Mouse (Mus musculus): ENCODE results near the gene Pcyt1a. TPM values are rescaled to one million over a fixed set of nuclear protein-coding genes. Genes with fewer than 3 reads are reported as not detected.
"Not testable (repeated sequence)": the region's sequence is repeated elsewhere in the genome, so short reads cannot be mapped to it uniquely, and the experiment has no call there.

The Pcyt1a gene
- polyA plus RNA-seq, 1 experiment from 2014 or later: 48.0 TPM

- Histone ChIP-seq H3K9me3 (no peaks in the 10 kb centered on the region), H3K4me2 (replicated peaks) (no peak overlapping the region), H3K27ac (no peak overlapping the region), H3K9ac (replicated peaks) (no peak overlapping the region), H3K4me3 (replicated peaks) (no peak overlapping the region), H3K27me3 (no peaks in the 10 kb centered on the region), H3K4me1 (replicated peaks) (no peaks in the 10 kb centered on the region), H3K36me3 (no peaks in the 10 kb centered on the region)
- no peak for ATAC-seq
- whole genome bisulfite sequencing: 81% methylated on average over 2 of the region's 2 CpGs
Measured at GRCm38 (mm10) chr16:32485209-32485608, 54.5 kb downstream of the Pcyt1a start.

- H3K4me1 ChIP-seq (replicated peaks): no peaks in the 10 kb centered on the region
- no peak overlapping the region for H3K9ac ChIP-seq (replicated peaks)
- no peaks in the 10 kb centered on the region for H3K36me3 ChIP-seq
- no peak for ATAC-seq
- H3K4me2 ChIP-seq (replicated peaks): no peak overlapping the region
- H3K4me3 ChIP-seq (replicated peaks): no peak overlapping the region
- no peaks in the 10 kb centered on the region for H3K9me3 ChIP-seq
- H3K27me3 ChIP-seq: no peaks in the 10 kb centered on the region
- 81% methylated on average over 6 of the region's 6 CpGs for WGBS
- no peak overlapping the region for H3K27ac ChIP-seq
Measured at GRCm38 (mm10) chr16:32486046-32486445, 55.3 kb downstream of the Pcyt1a start.

GRCm38 (mm10) chr16:32487234-32488111 is 56.8 kb downstream of the Pcyt1a start, which contains the start of gene Slc51a:
Slc51a (minus strand) TSS chr16:32487879.
- Histone ChIP-seq H3K4me2 (replicated peaks) (no peak within 1 kb of the TSS), H3K4me3 (replicated peaks) (no peak within 1 kb of the TSS), H3K4me1 (replicated peaks) (no peaks in the 10 kb centered on the region), H3K36me3 (no peaks in the 10 kb centered on the region), H3K27me3 (no peaks in the 10 kb centered on the region), H3K27ac (no peak within 1 kb of the TSS), H3K9ac (replicated peaks) (no peak within 1 kb of the TSS), H3K9me3 (no peaks in the 10 kb centered on the region)
- no peak for ATAC-seq
- 59% methylated on average over 15 of the region's 15 CpGs for WGBS

GRCm38 (mm10) chr16:32488939-32489338 is 58.2 kb downstream of the Pcyt1a start:
- ATAC-seq: no peak
- 96% methylated on average over 3 of the region's 3 CpGs for WGBS

GRCm38 (mm10) chr16:32494371-32494770 is 63.6 kb downstream of the Pcyt1a start:
- H3K9me3 ChIP-seq; H3K27ac ChIP-seq; H3K4me1 ChIP-seq (replicated peaks); H3K36me3 ChIP-seq; H3K4me2 ChIP-seq (replicated peaks); H3K9ac ChIP-seq (replicated peaks); H3K4me3 ChIP-seq (replicated peaks); ATAC-seq; H3K27me3 ChIP-seq: not testable (repeated sequence)
- 80% methylated on average over 6 of the region's 6 CpGs for WGBS

More at GRCm38 (mm10) chr16:32488939-32489338, 58.2 kb downstream of the Pcyt1a start:
- Histone ChIP-seq H3K36me3 (no peaks in the 10 kb centered on the region), H3K9me3 (no peaks in the 10 kb centered on the region), H3K27ac (no peak overlapping the region), H3K27me3 (no peaks in the 10 kb centered on the region), H3K4me1 (replicated peaks) (no peaks in the 10 kb centered on the region), H3K4me2 (replicated peaks) (no peak overlapping the region), H3K4me3 (replicated peaks) (no peak overlapping the region), H3K9ac (replicated peaks) (no peak overlapping the region)

GRCm38 (mm10) chr16:32495965-32496364 is 65.2 kb downstream of the Pcyt1a start, which contains the start of gene Zdhhc19:
Zdhhc19 (plus strand) TSS chr16:32496265.
- WGBS: 77% methylated on average over 3 of the region's 3 CpGs

GRCm38 (mm10) chr16:32498996-32499395 is 68.3 kb downstream of the Pcyt1a start:
- 70% methylated on average over 13 of the region's 13 CpGs for WGBS
- no peak overlapping the region for H3K9ac ChIP-seq (replicated peaks)
- ATAC-seq: peak; percentile 28; the same call in 1 of the 2 replicates

More at GRCm38 (mm10) chr16:32495965-32496364, 65.2 kb downstream of the Pcyt1a start, which contains the start of gene Zdhhc19:
- ATAC-seq: no peak
- Histone ChIP-seq H3K9ac (replicated peaks) (no peak within 1 kb of the TSS), H3K36me3 (no peaks in the 10 kb centered on the region), H3K4me2 (replicated peaks) (no peak within 1 kb of the TSS), H3K27ac (no peak within 1 kb of the TSS), H3K9me3 (no peaks in the 10 kb centered on the region), H3K4me3 (replicated peaks) (no peak within 1 kb of the TSS), H3K27me3 (no peaks in the 10 kb centered on the region), H3K4me1 (replicated peaks) (no peaks in the 10 kb centered on the region)

GRCm38 (mm10) chr16:32499430-32500037 is 68.8 kb downstream of the Pcyt1a start:
- WGBS: 12% methylated on average over 22 of the region's 22 CpGs
- H3K9ac ChIP-seq (replicated peaks): peak overlapping the region; percentile 61

More at GRCm38 (mm10) chr16:32498996-32499395, 68.3 kb downstream of the Pcyt1a start:
- no peak overlapping the region for H3K27ac ChIP-seq
- no peaks in the 10 kb centered on the region for H3K9me3 ChIP-seq
- 0 out of 2 replicates have a peak overlapping the region, but pooled peaks have one; percentile 36 for H3K4me3 ChIP-seq (replicated peaks)
- H3K4me1 ChIP-seq (replicated peaks): no peaks in the 10 kb centered on the region
- H3K4me2 ChIP-seq (replicated peaks): peak overlapping the region; percentile 57; the same call in 1 of the 2 replicates
- H3K36me3 ChIP-seq: no peaks in the 10 kb centered on the region
- no peaks in the 10 kb centered on the region for H3K27me3 ChIP-seq

GRCm38 (mm10) chr16:32501459-32501858 is 70.7 kb downstream of the Pcyt1a start:
- 77% methylated on average over 7 of the region's 7 CpGs for WGBS
- H3K4me2 ChIP-seq (replicated peaks): no peak overlapping the region

More at GRCm38 (mm10) chr16:32499430-32500037, 68.8 kb downstream of the Pcyt1a start:
- H3K4me1 ChIP-seq (replicated peaks): no peaks in the 10 kb centered on the region
- no peak overlapping the region; the same call in 1 of the 2 replicates for H3K27ac ChIP-seq
- no peaks in the 10 kb centered on the region for H3K9me3 ChIP-seq
- ATAC-seq: peak; percentile 96
- H3K36me3 ChIP-seq: no peaks in the 10 kb centered on the region
- H3K27me3 ChIP-seq: no peaks in the 10 kb centered on the region
- peak overlapping the region; percentile 36 for H3K4me3 ChIP-seq (replicated peaks)
- peak overlapping the region; percentile 57 for H3K4me2 ChIP-seq (replicated peaks)

GRCm38 (mm10) chr16:32502621-32503335 is 72.1 kb downstream of the Pcyt1a start:
- H3K9ac ChIP-seq (replicated peaks): no peak overlapping the region
- H3K27me3 ChIP-seq: peaks cover 3% of the 10 kb centered on the region; the same call in 1 of the 2 replicates
- no peak overlapping the region for H3K4me2 ChIP-seq (replicated peaks)
- no peaks in the 10 kb centered on the region for H3K9me3 ChIP-seq
- H3K27ac ChIP-seq: no peak overlapping the region
- H3K36me3 ChIP-seq: no peaks in the 10 kb centered on the region
- H3K4me3 ChIP-seq (replicated peaks): no peak overlapping the region
- H3K4me1 ChIP-seq (replicated peaks): no peaks in the 10 kb centered on the region
- ATAC-seq: no peak
- 89% methylated on average over 12 of the region's 12 CpGs for WGBS

More at GRCm38 (mm10) chr16:32501459-32501858, 70.7 kb downstream of the Pcyt1a start:
- H3K4me1 ChIP-seq (replicated peaks): no peaks in the 10 kb centered on the region
- H3K9me3 ChIP-seq: no peaks in the 10 kb centered on the region
- H3K4me3 ChIP-seq (replicated peaks): no peak overlapping the region
- H3K9ac ChIP-seq (replicated peaks): no peak overlapping the region
- H3K27ac ChIP-seq: no peak overlapping the region
- H3K36me3 ChIP-seq: no peaks in the 10 kb centered on the region
- peaks cover 3% of the 10 kb centered on the region; the same call in 1 of the 2 replicates for H3K27me3 ChIP-seq
- no peak for ATAC-seq

- no peak overlapping the region for H3K27ac ChIP-seq
- H3K9ac ChIP-seq (replicated peaks): no peak overlapping the region
- no peaks in the 10 kb centered on the region for H3K36me3 ChIP-seq
- WGBS: 75% methylated on average over 6 of the region's 6 CpGs
- ATAC-seq: no peak
- H3K4me1 ChIP-seq (replicated peaks): no peaks in the 10 kb centered on the region; the same call in 1 of the 2 replicates
- H3K9me3 ChIP-seq: no peaks in the 10 kb centered on the region
- H3K4me3 ChIP-seq (replicated peaks): no peak overlapping the region
- no peak overlapping the region for H3K4me2 ChIP-seq (replicated peaks)
- H3K27me3 ChIP-seq: peaks cover 3% of the 10 kb centered on the region; the same call in 1 of the 2 replicates
Measured at GRCm38 (mm10) chr16:32503633-32504032, 72.9 kb downstream of the Pcyt1a start.
